Mouse (Mus musculus): ENCODE results near the gene Adamtsl5.

The Adamtsl5 gene

DNA sequence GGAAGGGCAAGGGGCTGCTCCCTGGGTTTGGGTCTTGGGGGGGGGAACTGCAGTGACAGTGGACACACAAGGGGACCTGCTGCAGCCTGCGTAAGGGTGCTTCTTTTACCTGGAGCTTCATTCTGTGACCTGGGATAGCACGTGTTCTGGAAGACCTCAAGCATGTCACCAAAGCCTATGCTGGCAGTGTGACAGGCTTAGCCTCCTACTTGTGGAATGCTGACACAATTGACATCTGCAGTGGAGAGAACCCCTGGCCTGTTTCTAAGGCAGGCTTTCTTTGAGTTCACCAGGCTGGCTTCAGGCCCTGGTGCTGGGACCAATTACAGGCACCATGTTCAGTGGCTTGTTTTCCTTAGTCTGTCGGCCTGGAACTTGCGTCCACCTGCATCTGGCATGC is 53.9 kb downstream of the Adamtsl5 start:
- DNase-seq (ENCODE audit: low spot score in 2 of 2): no peak

DNA sequence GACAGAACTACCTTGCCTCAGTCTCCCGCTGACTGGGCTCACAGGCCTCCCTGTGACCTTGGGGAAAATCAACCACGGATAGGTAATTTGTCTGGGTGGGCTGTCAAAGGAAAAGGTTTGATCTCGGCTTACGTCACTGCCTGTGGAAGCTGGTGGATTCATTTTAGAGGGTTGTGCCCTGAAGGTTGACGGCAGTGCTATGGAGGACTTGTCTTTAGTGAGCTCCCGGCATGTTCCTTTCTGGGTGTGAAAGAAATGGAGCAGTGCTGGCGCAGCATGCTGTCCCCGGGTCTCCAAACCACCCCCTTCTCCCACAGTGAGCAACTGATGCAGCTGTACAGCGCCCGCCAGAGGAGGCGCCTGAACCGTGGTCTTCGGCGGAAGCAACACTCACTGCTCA is 54.9 kb downstream of the Adamtsl5 start:
- no peak for DNase-seq (ENCODE audit: low spot score in 2 of 2)

DNA sequence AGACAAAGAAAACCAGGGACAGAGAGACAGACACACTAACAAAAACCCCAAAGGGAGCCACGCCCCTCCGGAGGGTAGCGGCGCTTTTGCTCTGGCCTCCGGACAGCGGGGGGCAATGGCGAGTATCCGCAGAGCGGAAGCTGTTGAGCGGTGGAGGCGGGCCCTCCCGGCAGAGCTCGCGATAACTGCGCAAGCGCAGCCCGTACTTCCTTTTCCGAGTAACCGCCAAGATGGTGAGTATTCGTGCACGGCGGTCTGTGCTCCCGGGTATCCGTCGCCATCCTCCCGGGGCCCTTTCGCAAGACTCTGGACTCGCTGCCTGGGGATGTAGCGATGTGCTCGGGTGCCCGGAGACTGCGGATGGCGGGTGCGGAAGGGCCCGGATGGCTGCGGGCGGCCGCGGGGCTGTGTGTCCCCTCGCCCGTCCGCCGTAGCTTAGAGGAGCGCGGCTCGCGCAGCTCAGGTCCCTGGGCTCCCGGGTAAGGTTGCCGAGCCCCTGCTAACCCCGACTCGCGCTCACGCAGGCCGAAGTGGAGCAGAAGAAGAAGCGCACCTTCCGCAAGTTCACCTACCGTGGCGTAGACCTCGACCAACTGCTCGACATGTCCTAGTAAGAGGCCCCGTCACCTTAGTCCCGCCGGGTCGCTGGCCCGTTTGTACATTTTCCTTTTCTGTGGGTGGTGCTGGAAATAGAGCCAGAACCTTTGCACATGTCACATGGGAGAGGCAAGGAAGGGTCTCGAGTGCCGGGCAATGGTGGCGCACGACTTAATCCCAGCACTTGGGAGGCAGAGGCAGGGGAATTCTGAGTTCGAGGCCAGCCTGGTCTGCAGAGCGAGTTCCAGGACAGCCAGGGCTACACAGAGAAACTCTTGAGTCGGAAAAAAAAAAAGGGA is 55.7 kb downstream of the Adamtsl5 start, which contains the start of gene Rps15:
TSS of gene Rps15 (plus strand) at position 203 of the 896 bp plus-strand sequence.
- peak; percentile 88 for DNase-seq (ENCODE audit: low spot score in 2 of 2)
